10 mouse cellular contexts compared by ENCODE assay signal in genomic region chr5:89881425-89881824, GRCm38 (mm10). TPM values are rescaled to one million over a fixed set of nuclear protein-coding genes. Genes with fewer than 3 reads are reported as not detected.
DNase-seq lines count a peak whose midpoint lies in the region; ATAC-seq and TF ChIP-seq lines count a peak whose summit lies in the region.
"Had no signal": no experiment of that assay in that cellular context is flagged by ENCODE, and none has a peak within 500 bp of the region (broad histone marks: within the 10 kb centered on the region; RNA-seq: fewer than 3 reads in every experiment).

No protein-coding gene starts in this region.

- no peak for DNase-seq in kidney, postnatal 4 days
- DNase-seq in forebrain, embryonic 11.5 days (ENCODE audit: low spot score): no peak
- no peak for DNase-seq in limb, embryonic 10.5 days (ENCODE audit: low spot score)
- no peak for DNase-seq in midbrain, postnatal 0 days (ENCODE audit: low spot score)
- no peak for DNase-seq in layer of hippocampus, adult 9-11 months
- DNase-seq in layer of hippocampus, postnatal 14 days (ENCODE audit: low spot score in 2 of 2): no peak
- DNase-seq in cerebellum, adult 8-10 months: no peak

- H3K36me3 ChIP-seq in kidney, embryonic 14.5 days (ENCODE audit: control insufficient read depth, insufficient read depth, low read length): no peaks in the 10 kb centered on the region
- no peaks in the 10 kb centered on the region; the same call in 1 of the 2 replicates for H3K36me3 ChIP-seq in forebrain, embryonic 11.5 days (ENCODE audit: control insufficient read depth, insufficient read depth, low read length)
- H3K36me3 ChIP-seq in limb, embryonic 10.5 days: peaks cover 6% of the 10 kb centered on the region
- no peaks in the 10 kb centered on the region for H3K36me3 ChIP-seq in midbrain, postnatal 0 days (ENCODE audit: insufficient read depth, low read length)

- H3K4me3 ChIP-seq in kidney, embryonic 14.5 days (ENCODE audit: low read length): no peak overlapping the region; the same call in 1 of the 2 replicates
- peak overlapping the region; percentile 57 for H3K4me3 ChIP-seq in forebrain, embryonic 11.5 days (ENCODE audit: low read depth, low read length)
- peak overlapping the region; percentile 77 for H3K4me3 ChIP-seq in limb, embryonic 10.5 days
- H3K4me3 ChIP-seq in midbrain, postnatal 0 days (ENCODE audit: low read depth, low read length): peak overlapping the region; percentile 73

- WGBS in kidney, embryonic 14.5 days: 30% methylated on average over 4 of the region's 4 CpGs
- WGBS in forebrain, embryonic 11.5 days: 31% methylated on average over 4 of the region's 4 CpGs
- 18% methylated on average over 4 of the region's 4 CpGs for WGBS in limb, embryonic 10.5 days
- 48% methylated on average over 4 of the region's 4 CpGs for WGBS in midbrain, postnatal 0 days

- ATAC-seq in kidney, embryonic 14.5 days (ENCODE audit: low FRiP score, low TSS enrichment): no peak
- no peak for ATAC-seq in forebrain, embryonic 11.5 days (replicated peaks; ENCODE audit: low FRiP score)
- no peak for ATAC-seq in midbrain, postnatal 0 days (ENCODE audit: low FRiP score)

- H3K27me3 ChIP-seq in kidney, embryonic 14.5 days (ENCODE audit: control insufficient read depth, insufficient read depth, low read length): no peaks in the 10 kb centered on the region
- H3K27me3 ChIP-seq in forebrain, embryonic 11.5 days (ENCODE audit: control insufficient read depth, insufficient read depth, low read length): no peaks in the 10 kb centered on the region
- H3K27me3 ChIP-seq in limb, embryonic 10.5 days (ENCODE audit: low read depth, poor library complexity, severe bottlenecking): no peaks in the 10 kb centered on the region
- no peaks in the 10 kb centered on the region for H3K27me3 ChIP-seq in midbrain, postnatal 0 days (ENCODE audit: insufficient read depth, low read length)
- H3K27me3 ChIP-seq: CH12.LX had no signal

- H3K4me1 ChIP-seq in kidney, embryonic 14.5 days (ENCODE audit: control insufficient read depth, insufficient read depth, low read length): 0 out of 2 replicates have a peak, but pooled peaks cover 3% of the 10 kb centered on the region
- H3K4me1 ChIP-seq in forebrain, embryonic 11.5 days (replicated peaks; ENCODE audit: control insufficient read depth, insufficient read depth, low read length): peaks cover 4% of the 10 kb centered on the region; the same call in 1 of the 2 replicates
- H3K4me1 ChIP-seq in limb, embryonic 10.5 days: peaks cover 44% of the 10 kb centered on the region
- H3K4me1 ChIP-seq in midbrain, postnatal 0 days (ENCODE audit: insufficient read depth, low read length): no peaks in the 10 kb centered on the region

- H3K9me3 ChIP-seq in kidney, embryonic 14.5 days (ENCODE audit: control insufficient read depth, low read length): no peaks in the 10 kb centered on the region
- H3K9me3 ChIP-seq in forebrain, embryonic 11.5 days (ENCODE audit: control insufficient read depth, low read length): peaks cover 5% of the 10 kb centered on the region; the same call in 1 of the 2 replicates
- no peaks in the 10 kb centered on the region for H3K9me3 ChIP-seq in limb, embryonic 10.5 days (replicated peaks)
- H3K9me3 ChIP-seq in midbrain, postnatal 0 days (ENCODE audit: low read length): no peaks in the 10 kb centered on the region

- H3K9ac ChIP-seq in kidney, embryonic 14.5 days (ENCODE audit: low read depth, low read length): no peak overlapping the region
- H3K9ac ChIP-seq in forebrain, embryonic 11.5 days (ENCODE audit: low read length): peak overlapping the region; percentile 35; the same call in 1 of the 2 replicates
- no peak overlapping the region for H3K9ac ChIP-seq in midbrain, postnatal 0 days (replicated peaks; ENCODE audit: low read length, poor library complexity, severe bottlenecking)

- no peak for TF ChIP-seq CTCF in midbrain, postnatal 0 days (IDR thresholded peaks at IDR 0.05)

- H3K27ac ChIP-seq in kidney, embryonic 14.5 days (ENCODE audit: low read depth, low read length): no peak overlapping the region
- H3K27ac ChIP-seq in forebrain, embryonic 11.5 days (ENCODE audit: low read depth, low read length): no peak overlapping the region
- H3K27ac ChIP-seq in limb, embryonic 10.5 days: peak overlapping the region; percentile 91; the same call in 1 of the 2 replicates
- no peak overlapping the region for H3K27ac ChIP-seq in midbrain, postnatal 0 days (ENCODE audit: low read depth, low read length)
- H3K27ac ChIP-seq: kidney, postnatal 0 days had no signal

- H3K4me2 ChIP-seq in kidney, embryonic 14.5 days (replicated peaks; ENCODE audit: low read depth, low read length): peak overlapping the region; percentile 79
- peak overlapping the region; percentile 100 for H3K4me2 ChIP-seq in forebrain, embryonic 11.5 days (ENCODE audit: low read depth, low read length, severe bottlenecking)
- peak overlapping the region; percentile 100 for H3K4me2 ChIP-seq in midbrain, postnatal 0 days (ENCODE audit: low read depth, low read length, poor library complexity, severe bottlenecking)

RNA-seq across cellular contexts. Expression of gene Adamts3, which starts 1.7 kb away (rescaled TPM):
- polyA plus RNA-seq in kidney, embryonic 14.5 days (2014; fragmentation: Nextera tagmentation; extraction: Ambion mirVana): 2.2 and 3.4 TPM in 2 replicates
- 7.0 and 7.1 TPM in 2 replicates for polyA plus RNA-seq in forebrain, embryonic 11.5 days (2014; fragmentation: Nextera tagmentation; extraction: Ambion mirVana)
- polyA plus RNA-seq in limb, embryonic 10.5 days (2016; fragmentation: Nextera tagmentation; extraction: Ambion mirVana): 4.6 and 7.2 TPM in 2 replicates
- 10.9 and 15.7 TPM in 2 replicates for total RNA-seq in midbrain, postnatal 0 days (2014; rRNA removed)
- 2.7 and 2.9 TPM in 2 replicates for polyA plus RNA-seq in midbrain, postnatal 0 days (2015; fragmentation: Nextera tagmentation; extraction: Ambion mirVana)
- total RNA-seq in layer of hippocampus, postnatal 14 days (2021): 10 to 100 TPM; 66.7 to 71.6 TPM
- total RNA-seq: CH12.LX had no signal
